Mouse (Mus musculus) heart, embryonic 13.5 days (tissue): ENCODE data around the gene Krt32. TPM values are rescaled to one million over a fixed set of nuclear protein-coding genes. Genes with fewer than 3 reads are reported as not detected.

Source experiments
- ATAC-seq: fragments of 200-750 bp; cut with Nextera tagmentation; 2 replicates; pipeline ENCODE4 v1.8.0; 2017; ENCODE audit warnings: moderate TSS enrichment; ENCODE audit not compliant: insufficient number of reproducible peaks, low FRiP score, low TSS enrichment; ENCODE audit errors: extremely low read depth
- H3K27ac ChIP-seq: fragments of 300-500 bp; sonication (generic); replicated peaks from 2 replicates; pipeline ENCODE4 v1.5.1; 2015; ENCODE audit warnings: moderate library complexity, mild to moderate bottlenecking, inconsistent platforms
- H3K27me3 ChIP-seq: fragments of 300-500 bp; sonication (generic); replicated peaks from 2 replicates; pipeline ENCODE4 v1.6.1; 2015; ENCODE audit warnings: mild to moderate bottlenecking, inconsistent platforms
- H3K36me3 ChIP-seq: fragments of 300-500 bp; sonication (generic); 2 replicates; pipeline ENCODE4 v1.6.1; 2015; ENCODE audit warnings: mild to moderate bottlenecking, inconsistent platforms
- H3K4me1 ChIP-seq: fragments of 300-500 bp; sonication (generic); 2 replicates; pipeline ENCODE4 v1.6.1; 2015; ENCODE audit warnings: inconsistent platforms
- H3K4me2 ChIP-seq: fragments of 300-500 bp; sonication (generic); 2 replicates; pipeline ENCODE4 v1.6.1; 2015; ENCODE audit warnings: inconsistent platforms, mild to moderate bottlenecking, moderate library complexity
- H3K4me3 ChIP-seq: fragments of 300-500 bp; sonication (generic); 2 replicates; pipeline ENCODE4 v1.5.1; 2015; ENCODE audit warnings: moderate library complexity, mild to moderate bottlenecking, inconsistent platforms
- H3K9ac ChIP-seq: fragments of 300-500 bp; sonication (generic); 2 replicates; pipeline ENCODE4 v1.6.1; 2015; ENCODE audit warnings: inconsistent platforms, mild to moderate bottlenecking, moderate library complexity
- H3K9me3 ChIP-seq: fragments of 300-500 bp; sonication (generic); 2 replicates; pipeline ENCODE4 v1.6.1; 2016; ENCODE audit warnings: inconsistent platforms
- WGBS: fragments of 180-500 bp; shearing (Covaris S2); methylation state at CpG from one replicate; pipeline ENCODE4 v1.1.7; 2015; ENCODE audit warnings: mixed read lengths; 5-methylcytosine and 5-hydroxymethylcytosine counted together
- polyA plus RNA-seq: library from polyadenylated mRNA; unstranded; fragments of >200 nt; fragmentation: Nextera tagmentation; extraction: Ambion mirVana; gene quantifications from 2 replicates; pipeline ENCODE4 v1.2.1, GENCODE M21; 2015

Krt32 gene
- polyA plus RNA-seq, 1 experiment from 2014 or later, result not detected

- Histone ChIP-seq H3K9ac (no peak overlapping the region), H3K4me1 (no peaks in the 10 kb centered on the region), H3K9me3 (no peaks in the 10 kb centered on the region), H3K4me2 (no peak overlapping the region), H3K36me3 (no peaks in the 10 kb centered on the region), H3K4me3 (no peak overlapping the region), H3K27ac (no peak overlapping the region), H3K27me3 (0 out of 2 replicates have a peak, but pooled peaks cover 2% of the 10 kb centered on the region)
- 70% methylated on average over 4 of the region's 4 CpGs for WGBS
- no peak for ATAC-seq
Observed at GRCm38 (mm10) chr11:100100391-100100790, 12.4 kb upstream of the Krt32 start.

- Histone ChIP-seq H3K27ac (no peak overlapping the region), H3K9me3 (no peaks in the 10 kb centered on the region), H3K4me3 (no peak overlapping the region), H3K9ac (no peak overlapping the region), H3K4me2 (no peak overlapping the region), H3K36me3 (no peaks in the 10 kb centered on the region), H3K4me1 (no peaks in the 10 kb centered on the region), H3K27me3 (0 out of 2 replicates have a peak, but pooled peaks cover 2% of the 10 kb centered on the region)
- WGBS, result 63% methylated on average over 9 of the region's 9 CpGs
- no peak for ATAC-seq
Observed at GRCm38 (mm10) chr11:100097819-100098218, 9.8 kb upstream of the Krt32 start.

- Histone ChIP-seq H3K4me1 (no peaks in the 10 kb centered on the region), H3K9ac (no peak within 1 kb of the TSS), H3K36me3 (no peaks in the 10 kb centered on the region), H3K4me3 (no peak within 1 kb of the TSS), H3K9me3 (no peaks in the 10 kb centered on the region), H3K27ac (no peak within 1 kb of the TSS), H3K4me2 (no peak within 1 kb of the TSS), H3K27me3 (no peaks in the 10 kb centered on the region)
- 85% methylated on average over 9 of the region's 9 CpGs for WGBS
- ATAC-seq, result no peak
Observed at GRCm38 (mm10) chr11:100096141-100096540, 8.1 kb upstream of the Krt32 start, which contains the start of gene Krt35. Gene Krt35, minus strand, starts transcription at chr11:100096241.

- Histone ChIP-seq H3K27me3 (0 out of 2 replicates have a peak, but pooled peaks cover 4% of the 10 kb centered on the region), H3K36me3 (no peaks in the 10 kb centered on the region), H3K4me2 (no peak overlapping the region), H3K27ac (no peak overlapping the region), H3K4me3 (no peak overlapping the region), H3K9me3 (peaks cover 2% of the 10 kb centered on the region; the same call in 1 of the 2 replicates), H3K4me1 (no peaks in the 10 kb centered on the region), H3K9ac (no peak overlapping the region)
- 61% methylated on average over 7 of the region's 7 CpGs for WGBS
- ATAC-seq, result no peak
Observed at GRCm38 (mm10) chr11:100088378-100089025, 476 bp upstream of the Krt32 start.

- no peak for ATAC-seq
- H3K4me3 ChIP-seq, result no peak overlapping the region
- H3K36me3 ChIP-seq, result no peaks in the 10 kb centered on the region
- no peaks in the 10 kb centered on the region for H3K9me3 ChIP-seq
- no peak overlapping the region for H3K27ac ChIP-seq
- peaks cover 6% of the 10 kb centered on the region; the same call in 1 of the 2 replicates for H3K4me1 ChIP-seq
- 38% methylated on average over 1 of the region's 1 CpGs for WGBS
- no peak overlapping the region for H3K4me2 ChIP-seq
- no peak overlapping the region for H3K9ac ChIP-seq
- no peaks in the 10 kb centered on the region for H3K27me3 ChIP-seq
Observed at GRCm38 (mm10) chr11:100073873-100074272, 14.2 kb downstream of the Krt32 start.

GRCm38 (mm10) chr11:100067293-100068036 lies 20.6 kb downstream of the Krt32 start:
- no peak for ATAC-seq
- H3K36me3 ChIP-seq, result no peaks in the 10 kb centered on the region
- WGBS, result 65% methylated on average over 17 of the region's 17 CpGs
- H3K27ac ChIP-seq, result no peak overlapping the region
- H3K4me3 ChIP-seq, result no peak overlapping the region
- H3K4me2 ChIP-seq, result no peak overlapping the region
- H3K9me3 ChIP-seq, result no peaks in the 10 kb centered on the region
- H3K4me1 ChIP-seq, result peaks cover 19% of the 10 kb centered on the region
- no peaks in the 10 kb centered on the region for H3K27me3 ChIP-seq
- no peak overlapping the region for H3K9ac ChIP-seq

- Histone ChIP-seq H3K4me2 (no peak overlapping the region), H3K36me3 (no peaks in the 10 kb centered on the region), H3K9me3 (no peaks in the 10 kb centered on the region), H3K9ac (no peak overlapping the region), H3K4me1 (peaks cover 19% of the 10 kb centered on the region), H3K27me3 (no peaks in the 10 kb centered on the region), H3K27ac (0 out of 2 replicates have a peak overlapping the region, but pooled peaks have one; percentile 9), H3K4me3 (no peak overlapping the region)
- no peak for ATAC-seq
- WGBS, result 42% methylated on average over 12 of the region's 12 CpGs
Observed at GRCm38 (mm10) chr11:100066236-100067010, 21.6 kb downstream of the Krt32 start.

- Histone ChIP-seq H3K4me1 (no peaks in the 10 kb centered on the region), H3K9me3 (no peaks in the 10 kb centered on the region), H3K9ac (no peak overlapping the region), H3K4me3 (no peak overlapping the region), H3K27ac (no peak overlapping the region), H3K27me3 (0 out of 2 replicates have a peak, but pooled peaks cover 3% of the 10 kb centered on the region), H3K36me3 (no peaks in the 10 kb centered on the region), H3K4me2 (no peak overlapping the region)
- ATAC-seq, result no peak
- 71% methylated on average over 8 of the region's 8 CpGs for WGBS
Observed at GRCm38 (mm10) chr11:100058875-100059274, 29.2 kb downstream of the Krt32 start.

- Histone ChIP-seq H3K4me3 (no peak overlapping the region), H3K27ac (no peak overlapping the region), H3K9me3 (no peaks in the 10 kb centered on the region), H3K9ac (no peak overlapping the region), H3K4me2 (no peak overlapping the region), H3K27me3 (0 out of 2 replicates have a peak, but pooled peaks cover 3% of the 10 kb centered on the region), H3K36me3 (no peaks in the 10 kb centered on the region), H3K4me1 (no peaks in the 10 kb centered on the region)
- WGBS, result 60% methylated on average over 9 of the region's 9 CpGs
- ATAC-seq, result no peak
Observed at GRCm38 (mm10) chr11:100055686-100056655, 32.1 kb downstream of the Krt32 start.

GRCm38 (mm10) chr11:100050451-100050850 lies 37.6 kb downstream of the Krt32 start, which contains the start of gene Krt31:
Gene Krt31, minus strand, starts transcription at chr11:100050551.
- H3K4me2 ChIP-seq, result no peak within 1 kb of the TSS
- H3K4me3 ChIP-seq, result no peak within 1 kb of the TSS
- ATAC-seq, result no peak
- 80% methylated on average over 3 of the region's 3 CpGs for WGBS
- no peak within 1 kb of the TSS for H3K9ac ChIP-seq
- no peak within 1 kb of the TSS for H3K27ac ChIP-seq
- no peaks in the 10 kb centered on the region for H3K27me3 ChIP-seq
- peaks cover 15% of the 10 kb centered on the region for H3K4me1 ChIP-seq
- H3K36me3 ChIP-seq, result no peaks in the 10 kb centered on the region
- no peaks in the 10 kb centered on the region for H3K9me3 ChIP-seq
